Mouse (Mus musculus): ENCODE measurements around the gene Gpbp1. TPM values are rescaled to one million over a fixed set of nuclear protein-coding genes. Genes with fewer than 3 reads are reported as not detected.

Gene Gpbp1
- polyA plus RNA-seq, 1 experiment from 2014 or later = 111 TPM

DNA sequence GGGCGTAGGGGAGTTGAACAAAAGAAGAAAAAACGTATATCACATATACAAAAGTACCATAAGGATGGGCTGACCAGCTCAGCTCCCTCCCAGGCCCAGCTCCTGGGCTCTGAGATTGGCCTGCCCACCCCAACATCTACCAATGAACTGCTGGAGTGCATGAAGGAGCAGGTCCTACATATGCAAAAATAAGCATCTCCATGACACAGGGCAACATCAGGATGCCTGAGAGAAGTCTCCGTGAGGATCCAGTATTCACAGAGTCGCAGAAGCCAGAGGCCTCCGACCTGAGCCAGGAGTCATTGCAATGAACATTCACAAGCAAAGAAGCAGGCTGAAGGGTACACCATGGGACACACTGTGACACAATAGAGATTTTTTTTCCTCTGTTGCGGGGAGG is 96.5 kb downstream of the Gpbp1 start:
- Histone ChIP-seq H3K4me3 (no peak overlapping the region), H3K27me3 (no peaks in the 10 kb centered on the region), H3K36me3 (no peaks in the 10 kb centered on the region), H3K4me2 (replicated peaks) (no peak overlapping the region), H3K9ac (replicated peaks) (no peak overlapping the region), H3K4me1 (0 out of 2 replicates have a peak, but pooled peaks cover 4% of the 10 kb centered on the region), H3K9me3 (no peaks in the 10 kb centered on the region), H3K27ac (replicated peaks) (no peak overlapping the region)
- WGBS = 62% methylated on average over 6 of the region's 6 CpGs
- ATAC-seq (replicated peaks) = no peak

DNA sequence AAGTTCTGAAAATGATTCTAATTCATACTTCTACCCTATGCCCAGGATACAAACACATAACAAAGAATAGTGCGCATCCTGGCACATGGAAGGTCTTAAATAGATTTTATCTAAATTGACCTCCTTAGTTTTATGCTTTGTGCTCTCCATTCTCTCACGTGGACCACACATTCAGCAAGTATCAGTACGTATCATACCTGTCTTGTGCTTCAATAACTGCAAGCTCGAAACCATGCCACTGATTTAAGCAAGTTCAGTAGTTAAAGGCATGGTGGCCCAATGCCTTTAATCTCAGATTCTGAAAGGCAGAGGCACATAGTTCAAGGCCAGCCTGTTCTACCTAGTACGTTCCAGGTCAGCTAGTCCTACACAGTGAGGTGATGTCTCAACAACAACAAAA is 98.5 kb downstream of the Gpbp1 start:
- Histone ChIP-seq H3K27me3 (no peaks in the 10 kb centered on the region), H3K27ac (replicated peaks) (no peak overlapping the region), H3K9me3 (no peaks in the 10 kb centered on the region), H3K4me3 (no peak overlapping the region), H3K36me3 (no peaks in the 10 kb centered on the region), H3K4me2 (replicated peaks) (no peak overlapping the region), H3K4me1 (no peaks in the 10 kb centered on the region), H3K9ac (replicated peaks) (no peak overlapping the region)
- 93% methylated on average over 5 of the region's 5 CpGs for WGBS
- ATAC-seq (replicated peaks) = no peak

GRCm38 (mm10) chr13:111391011-111391410 is 98.9 kb downstream of the Gpbp1 start:
- no peaks in the 10 kb centered on the region for H3K4me1 ChIP-seq
- H3K36me3 ChIP-seq = no peaks in the 10 kb centered on the region
- no peak overlapping the region for H3K9ac ChIP-seq (replicated peaks)
- WGBS = 74% methylated on average over 1 of the region's 1 CpGs
- H3K4me2 ChIP-seq (replicated peaks) = no peak overlapping the region
- no peak for ATAC-seq (replicated peaks)
- no peak overlapping the region for H3K27ac ChIP-seq (replicated peaks)
- no peaks in the 10 kb centered on the region for H3K27me3 ChIP-seq
- no peak overlapping the region for H3K4me3 ChIP-seq
- H3K9me3 ChIP-seq = no peaks in the 10 kb centered on the region

- Histone ChIP-seq H3K4me2 (replicated peaks) (no peak overlapping the region), H3K4me1 (no peaks in the 10 kb centered on the region), H3K36me3 (no peaks in the 10 kb centered on the region), H3K27ac (replicated peaks) (peak overlapping the region; percentile 43; the same call in 1 of the 2 replicates), H3K27me3 (no peaks in the 10 kb centered on the region), H3K9ac (replicated peaks) (no peak overlapping the region), H3K9me3 (peaks cover 4% of the 10 kb centered on the region; the same call in 1 of the 2 replicates), H3K4me3 (no peak overlapping the region)
- ATAC-seq (replicated peaks) = no peak
- 55% methylated on average over 12 of the region's 12 CpGs for WGBS
These were observed 105.6 kb downstream of the Gpbp1 start for GRCm38 (mm10) chr13:111384011-111384985.

Other genes starting within 250 kb of the Gpbp1 start
- not detected in 2 replicates for gene Actbl2, start 235.1 kb downstream of the Gpbp1 start, polyA plus RNA-seq (2015; fragmentation: Nextera tagmentation; extraction: Ambion mirVana)
- gene Gm49496, start 59.8 kb upstream of the Gpbp1 start, polyA plus RNA-seq (2015; fragmentation: Nextera tagmentation; extraction: Ambion mirVana) = not detected in 2 replicates
- not detected in 2 replicates for gene Gm10198, start 102.7 kb upstream of the Gpbp1 start, polyA plus RNA-seq (2015; fragmentation: Nextera tagmentation; extraction: Ambion mirVana)
- 20.5 and 21.9 TPM in 2 replicates for gene Mier3, start 190.9 kb upstream of the Gpbp1 start, polyA plus RNA-seq (2015; fragmentation: Nextera tagmentation; extraction: Ambion mirVana)

Data from forebrain, embryonic 15.5 days (tissue).